Mouse (Mus musculus) CD4-positive helper T cell, adult 2 months (primary cell): ENCODE results near the gene Pmepa1.

Experiments used
- DNase-seq: peaks from one replicate; pipeline ENCODE4 v3.0.0-alpha.2; 2012; ENCODE audit warnings: low read depth, missing footprints, low spot score

Gene Pmepa1

DNA sequence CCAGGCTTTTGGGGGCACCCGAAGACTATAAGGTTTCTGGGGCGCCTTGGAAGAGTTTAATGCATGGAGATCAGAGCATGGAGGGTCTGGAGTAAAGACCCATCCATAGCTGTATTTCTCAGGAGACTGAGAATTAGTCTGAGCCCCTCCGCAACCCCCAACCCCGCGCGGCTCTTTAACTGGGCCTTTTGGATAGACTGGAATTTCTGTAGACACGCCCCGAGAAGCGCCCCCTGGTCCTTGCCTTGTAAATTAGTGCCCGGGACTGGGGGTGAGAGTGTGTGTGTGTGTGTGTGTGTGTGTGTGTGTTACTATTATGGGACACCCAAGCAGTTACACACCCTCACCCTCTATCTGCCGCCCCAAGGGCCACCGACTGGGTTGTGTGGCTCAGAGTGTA, 526 bp upstream of the Pmepa1 start:
- DNase-seq = no peak

DNA sequence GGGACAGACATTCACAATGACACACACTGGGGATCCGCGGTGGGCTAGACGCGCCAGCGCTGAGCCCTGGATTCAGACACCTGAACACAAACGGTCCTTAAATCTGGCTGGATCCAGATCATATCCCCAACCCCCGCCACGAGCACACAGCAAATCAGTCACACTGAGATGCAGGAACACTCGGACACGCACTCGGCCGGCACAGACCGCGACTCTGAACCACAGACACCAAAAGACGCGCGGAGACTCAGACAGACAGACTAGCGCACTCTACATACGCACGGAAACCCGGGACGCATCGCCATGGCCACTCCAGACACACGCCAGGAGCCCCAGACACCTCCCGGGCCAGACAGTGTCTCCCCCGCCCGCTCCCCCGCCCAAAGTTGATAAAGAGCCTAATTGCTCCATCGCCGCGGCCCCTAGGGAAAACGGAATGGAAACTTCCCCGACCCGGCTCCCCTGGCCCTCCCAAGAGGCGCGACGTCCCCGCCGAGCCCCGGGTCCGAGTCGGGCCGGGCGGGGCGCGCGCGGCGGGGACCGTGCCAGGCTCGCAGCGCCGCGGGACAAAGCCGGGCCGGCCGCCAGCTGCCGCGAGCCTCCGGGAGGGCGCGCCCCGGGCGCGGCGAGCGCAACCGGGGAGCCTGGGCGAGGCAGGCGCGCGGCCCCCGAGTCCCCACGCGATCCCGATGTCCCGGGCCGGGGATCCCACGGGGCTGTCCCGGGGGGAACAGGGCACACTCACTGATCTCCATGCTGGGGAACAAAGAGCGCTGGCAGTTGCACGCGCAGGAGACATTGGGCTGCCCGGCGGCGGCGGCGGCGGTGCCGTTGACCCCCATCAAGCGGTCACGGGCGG, 761 bp downstream of the Pmepa1 start:
- DNase-seq = peak; percentile 64

GRCm38 (mm10) chr2:173274428-173275342, 1.6 kb downstream of the Pmepa1 start:
- peak; percentile 52 for DNase-seq

DNA sequence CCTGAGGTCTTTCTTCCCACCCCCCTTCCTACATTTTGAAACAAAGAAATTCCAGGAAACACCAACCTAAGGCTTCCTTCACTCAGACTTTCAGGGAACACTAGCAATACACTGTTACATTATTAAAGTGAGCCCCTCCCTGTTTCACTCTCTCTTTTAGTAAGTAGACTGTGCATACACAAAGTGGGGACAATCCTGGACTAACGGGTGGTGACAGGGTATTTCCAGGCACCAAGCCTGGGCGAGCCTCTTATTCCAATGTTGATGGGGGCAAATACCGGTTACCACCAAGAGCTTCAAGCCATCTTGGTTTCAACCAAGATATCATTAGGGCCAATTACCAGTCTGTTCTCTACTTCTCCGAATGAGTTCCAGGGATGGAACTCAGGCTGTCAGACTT, 2.4 kb downstream of the Pmepa1 start:
- DNase-seq = no peak

DNA sequence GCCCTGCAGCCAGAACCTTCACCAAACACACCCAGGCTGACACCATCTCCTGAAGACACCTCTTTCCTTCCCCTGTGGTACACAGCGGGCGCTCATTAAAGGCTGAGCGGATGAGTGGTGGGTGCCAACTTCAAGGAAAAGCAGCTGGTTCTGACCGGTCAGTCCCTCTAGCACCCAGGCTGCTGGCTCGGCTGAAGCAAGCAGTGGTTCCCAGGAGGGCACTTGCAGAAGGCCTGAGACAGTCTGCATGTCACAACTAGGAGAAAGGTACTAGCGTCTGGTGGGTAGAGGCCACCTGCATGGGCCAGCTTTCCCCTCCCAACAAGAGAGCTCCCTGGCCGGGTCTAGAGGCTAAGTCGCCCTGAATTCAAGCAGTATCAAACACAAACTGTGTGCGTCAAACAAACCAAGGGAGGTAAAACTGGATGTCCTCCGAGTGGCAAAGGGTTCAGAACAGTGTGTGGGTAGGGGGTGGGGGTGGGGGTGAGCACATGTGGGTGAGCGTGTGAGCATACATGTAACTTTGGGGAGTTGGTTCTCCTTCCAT, 3.9 kb downstream of the Pmepa1 start:
- no peak for DNase-seq

GRCm38 (mm10) chr2:173271541-173271940, 4.8 kb downstream of the Pmepa1 start:
- DNase-seq = no peak

DNA sequence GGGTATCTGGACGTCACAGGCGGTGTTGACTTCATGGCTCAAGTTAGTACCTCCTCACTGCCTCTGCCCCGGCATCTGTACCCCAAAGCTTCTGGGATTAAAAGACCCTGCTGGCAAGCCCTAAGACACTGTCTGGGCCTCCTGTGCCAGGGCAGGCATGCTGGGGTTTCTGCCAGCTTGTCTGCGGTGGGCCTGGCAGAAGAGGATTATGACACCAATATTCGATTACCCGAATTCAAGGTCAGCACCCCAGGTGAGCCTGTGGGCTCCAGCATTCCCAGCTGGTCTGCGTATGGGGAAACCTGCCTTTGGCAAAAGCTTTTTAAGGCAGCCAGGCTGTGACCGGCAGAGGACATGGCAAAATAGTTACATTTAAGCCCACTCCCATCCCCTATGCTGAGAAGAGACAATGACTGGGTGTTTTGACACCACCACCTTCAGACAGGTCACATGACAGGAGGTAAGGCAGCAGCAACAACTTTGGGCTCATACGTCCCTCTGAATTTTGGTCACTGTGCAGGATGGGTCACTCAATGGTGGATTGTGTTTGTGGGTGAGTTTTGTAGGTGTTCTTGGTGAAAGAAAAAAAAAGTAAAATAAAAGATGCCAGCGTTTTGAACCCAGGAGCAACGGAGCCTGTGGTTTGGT, 5.6 kb downstream of the Pmepa1 start:
- DNase-seq = no peak

DNA sequence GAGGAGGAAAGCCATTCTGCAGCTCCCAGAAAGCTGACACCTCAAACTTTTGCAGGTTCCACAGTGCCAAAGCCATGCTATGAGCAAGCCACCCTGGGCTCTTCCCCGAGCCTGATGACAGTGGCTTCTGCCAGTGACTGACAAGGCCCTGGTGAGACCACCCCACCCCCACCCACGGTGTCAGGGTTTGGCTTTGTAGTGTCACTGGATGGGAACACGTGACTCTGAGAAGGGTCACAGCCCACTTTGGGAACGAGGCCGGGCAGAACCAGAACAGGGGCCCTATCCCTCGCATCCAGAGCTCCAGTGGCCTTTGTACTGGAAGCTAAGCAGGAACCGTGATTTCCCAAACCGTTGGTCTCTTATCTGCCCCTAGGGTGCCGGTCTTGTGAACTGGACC, 6.1 kb downstream of the Pmepa1 start:
- DNase-seq = no peak

GRCm38 (mm10) chr2:173267562-173267961, 8.8 kb downstream of the Pmepa1 start:
- no peak for DNase-seq

GRCm38 (mm10) chr2:173266349-173267112, 9.8 kb downstream of the Pmepa1 start:
- no peak for DNase-seq

DNA sequence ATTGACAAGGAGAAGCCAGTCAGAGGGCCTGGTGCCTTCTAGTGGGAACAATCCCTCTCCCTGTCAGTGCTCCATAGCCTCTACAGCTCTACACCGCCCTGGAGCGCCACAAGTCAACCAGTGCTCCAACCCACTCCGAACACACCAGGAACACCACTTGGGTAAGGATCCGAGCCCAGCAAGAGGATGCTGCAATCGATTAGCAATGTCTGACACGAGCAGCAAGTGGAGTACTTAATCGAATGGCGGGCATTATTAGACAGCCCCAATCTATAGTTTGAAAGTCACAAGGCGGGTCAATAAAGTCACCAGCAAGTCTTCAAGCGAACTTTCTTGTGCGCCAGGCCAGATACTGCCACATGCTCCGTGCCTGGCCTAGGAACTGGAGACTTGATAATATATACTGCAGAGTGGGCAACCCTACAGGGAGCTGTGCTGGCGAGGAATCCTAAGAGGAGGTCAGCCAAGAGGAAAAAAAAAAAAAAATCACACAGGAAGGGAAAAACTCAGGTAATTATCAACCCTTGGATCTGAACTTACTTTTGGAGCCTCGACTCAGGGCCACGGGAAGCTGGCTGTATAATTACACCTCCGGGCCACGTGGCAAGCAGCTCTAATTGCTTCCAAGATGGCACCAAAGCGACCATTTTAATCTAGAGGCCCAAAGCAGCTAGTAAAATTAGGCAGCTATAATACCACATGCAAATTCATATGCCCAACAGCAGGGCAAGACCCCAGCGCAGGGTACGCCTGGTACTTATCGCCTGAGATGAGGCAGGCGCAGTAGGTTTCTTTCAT, 10.7 kb downstream of the Pmepa1 start:
- no peak for DNase-seq

GRCm38 (mm10) chr2:173264467-173265128, 11.7 kb downstream of the Pmepa1 start:
- peak; percentile 76 for DNase-seq

DNA sequence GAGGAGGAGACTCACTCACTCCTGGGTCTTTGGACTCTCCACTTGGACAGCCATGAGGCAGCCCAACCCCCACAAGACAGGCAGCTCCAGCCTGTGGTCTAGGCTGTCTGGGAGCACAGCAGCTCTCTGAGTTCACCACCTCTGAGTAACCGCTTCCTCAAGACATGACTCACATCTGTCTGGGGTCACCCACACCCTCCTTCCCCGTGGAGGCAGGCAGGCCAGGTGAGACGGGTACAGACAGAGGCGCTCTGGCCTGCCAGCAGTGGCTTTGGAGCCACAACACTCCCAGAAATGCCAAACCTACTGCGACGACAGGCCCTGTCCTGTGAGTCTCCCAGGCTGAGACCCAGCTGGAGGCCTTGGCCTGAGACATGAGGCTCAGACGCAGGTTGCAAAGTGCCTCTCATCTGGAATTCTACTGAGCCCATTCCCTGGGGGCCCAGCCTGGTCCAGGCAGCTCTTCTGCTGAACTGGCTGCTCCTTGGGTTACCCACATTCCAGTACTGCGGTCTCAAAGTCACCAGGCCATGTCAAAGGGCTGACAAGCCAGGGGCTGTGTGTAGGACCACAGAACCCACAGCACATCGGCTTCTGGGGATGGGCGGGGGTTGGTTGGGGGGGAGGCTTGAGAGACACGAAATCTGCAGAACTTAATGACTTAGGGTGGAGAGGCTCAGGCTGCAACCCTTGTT, 12.6 kb downstream of the Pmepa1 start:
- DNase-seq = peak; percentile 72

GRCm38 (mm10) chr2:173261497-173261896, 14.8 kb downstream of the Pmepa1 start:
- no peak for DNase-seq

GRCm38 (mm10) chr2:173258459-173259091, 17.8 kb downstream of the Pmepa1 start:
- DNase-seq = no peak

GRCm38 (mm10) chr2:173257610-173258009, 18.7 kb downstream of the Pmepa1 start:
- no peak for DNase-seq

DNA sequence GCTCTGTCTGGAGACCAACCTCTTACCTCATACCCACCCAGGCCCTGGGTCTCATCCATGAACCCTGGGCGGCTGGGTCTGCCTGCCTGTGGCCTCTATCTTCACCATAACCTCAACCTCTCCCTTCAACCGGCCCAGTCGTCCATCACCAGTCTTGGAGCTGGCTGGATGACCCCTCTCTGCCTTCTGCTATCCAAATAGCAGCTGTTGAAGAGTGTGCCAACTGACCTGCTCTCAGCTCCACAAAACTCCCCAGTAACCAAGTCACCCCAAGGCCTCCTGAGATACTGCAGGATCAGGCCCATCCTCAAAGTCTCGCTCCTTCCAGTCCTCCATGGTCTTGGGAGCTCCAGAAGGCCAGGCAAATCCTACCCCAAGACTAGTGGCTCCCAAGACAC, 19.8 kb downstream of the Pmepa1 start:
- DNase-seq = no peak

DNA sequence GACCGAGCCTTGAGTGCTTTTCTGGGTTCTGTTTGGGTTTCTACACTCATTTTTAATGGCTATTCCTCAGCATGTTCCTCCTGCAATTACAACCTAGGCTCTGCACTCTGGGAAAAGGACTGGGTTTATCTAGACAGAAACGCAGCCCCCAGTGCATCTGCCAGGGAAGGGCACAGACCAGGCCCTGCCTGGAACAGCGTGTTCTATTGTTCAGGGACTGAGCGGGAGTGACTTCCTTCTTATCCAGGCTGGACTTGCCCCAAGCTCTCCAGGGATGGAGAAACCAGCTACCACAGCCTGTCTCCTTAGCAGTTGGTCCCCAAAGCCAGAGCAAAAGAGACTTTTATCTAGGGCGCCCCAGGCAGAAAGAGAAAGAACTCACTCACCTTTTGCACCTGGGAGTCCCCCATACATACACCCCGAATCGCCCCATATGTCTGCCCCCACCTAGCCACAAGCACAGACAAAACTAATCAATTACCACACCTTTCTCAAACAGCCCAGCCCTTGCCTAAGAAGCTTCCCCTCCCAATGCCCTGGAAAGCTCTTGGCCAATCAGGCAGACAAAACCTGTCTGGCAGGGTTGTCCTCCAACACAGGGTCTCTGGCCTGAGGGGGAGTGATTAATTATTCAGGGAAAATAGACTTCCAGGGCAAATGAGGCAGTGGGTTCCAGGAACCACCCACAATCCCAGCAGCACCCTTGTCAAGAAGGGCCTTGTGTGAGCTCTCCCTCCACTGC, 20.4 kb downstream of the Pmepa1 start:
- no peak for DNase-seq
